17 mouse cellular contexts compared by ENCODE assay signal in the genomic region with DNA sequence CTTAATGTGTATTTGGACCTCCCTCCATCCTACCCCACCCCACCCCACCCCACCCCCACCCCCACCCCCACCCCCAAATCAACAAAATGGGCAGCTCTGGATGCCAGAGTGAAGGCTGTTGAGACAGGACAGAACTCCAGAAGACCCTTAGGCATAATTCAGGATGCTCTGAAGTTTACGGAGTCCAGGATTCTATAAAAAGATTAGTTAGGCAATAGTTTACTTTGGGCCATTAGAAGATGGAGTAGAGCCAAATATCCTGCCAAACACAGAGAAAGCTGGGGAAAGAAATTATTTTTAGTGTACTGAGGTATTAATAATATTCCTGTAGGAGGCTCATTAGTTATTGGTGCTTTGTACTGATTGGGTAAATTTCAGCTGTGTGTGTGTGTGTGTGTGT.
"Had no signal": no experiment of that assay in that cellular context is flagged by ENCODE, and none has a peak within 500 bp of the region (broad histone marks: within the 10 kb centered on the region; RNA-seq: fewer than 3 reads in every experiment).

No protein-coding gene starts in this region.

- ATAC-seq: midbrain, embryonic 16.5 days had no signal

- H3K27me3 ChIP-seq: kidney, embryonic 15.5 days; limb, embryonic 15.5 days; megakaryocyte, embryonic 14.5 days; neural tube, embryonic 13.5 days; stomach, embryonic 15.5 days had no signal

- H3K4me2 ChIP-seq: kidney, embryonic 15.5 days; limb, embryonic 15.5 days; midbrain, embryonic 11.5 days; neural tube, embryonic 13.5 days; stomach, embryonic 15.5 days had no signal

- H3K36me3 ChIP-seq: kidney, embryonic 15.5 days; limb, embryonic 15.5 days; neural tube, embryonic 13.5 days; stomach, embryonic 15.5 days had no signal

- H3K9me3 ChIP-seq: kidney, embryonic 15.5 days; limb, embryonic 15.5 days; neural tube, embryonic 13.5 days; stomach, embryonic 15.5 days had no signal

- H3K4me1 ChIP-seq: neural tube, embryonic 13.5 days had no signal

- H3K4me3 ChIP-seq: kidney, embryonic 15.5 days; limb, embryonic 15.5 days; megakaryocyte, embryonic 14.5 days; neural tube, embryonic 13.5 days; stomach, embryonic 15.5 days had no signal

- H3K27ac ChIP-seq: kidney, embryonic 15.5 days; limb, embryonic 15.5 days; liver, embryonic 14.5 days; macrophage; neural tube, embryonic 13.5 days had no signal

- H3K9ac ChIP-seq: kidney, embryonic 15.5 days; limb, embryonic 15.5 days; liver, embryonic 14.5 days; neural tube, embryonic 13.5 days; stomach, embryonic 15.5 days had no signal

- DNase-seq: kidney, adult 2 months; kidney, postnatal 36 days; layer of hippocampus, adult 9-11 months; layer of hippocampus, postnatal 36 days; retina, postnatal 1 day; right cerebral cortex, postnatal 4 days; spleen, adult 18-20 months; thymus, postnatal 4 days had no signal
